Mouse (Mus musculus) intestine, embryonic 14.5 days (tissue): ENCODE results near the gene Peli2. TPM values are rescaled to one million over a fixed set of nuclear protein-coding genes. Genes with fewer than 3 reads are reported as not detected.

ENCODE experiments used
- ATAC-seq: fragments of 200-750 bp; cut with Nextera tagmentation; replicated peaks from 2 replicates; pipeline ENCODE4 v1.8.0; 2017; ENCODE audit warnings: low read depth, moderate number of reproducible peaks, moderate TSS enrichment, moderate library complexity; ENCODE audit not compliant: low FRiP score, low TSS enrichment
- DNase-seq: peaks from one replicate; pipeline ENCODE4 v3.0.0-alpha.2; 2018; ENCODE audit warnings: low spot score
- H3K27ac ChIP-seq: fragments of 300-500 bp; sonication (generic); 2 replicates; pipeline ENCODE4 v1.5.1; 2014; ENCODE audit warnings: low read depth, mild to moderate bottlenecking, control low read depth
- H3K27me3 ChIP-seq: fragments of 300-500 bp; sonication (generic); replicated peaks from 2 replicates; pipeline ENCODE4 v1.6.1; 2014; ENCODE audit warnings: low read length, control low read depth; ENCODE audit not compliant: control insufficient read depth, insufficient read depth
- H3K36me3 ChIP-seq: fragments of 300-500 bp; sonication (generic); 2 replicates; pipeline ENCODE4 v1.6.1; 2014; ENCODE audit warnings: low read length, control low read depth; ENCODE audit not compliant: control insufficient read depth, insufficient read depth
- H3K4me1 ChIP-seq: fragments of 300-500 bp; sonication (generic); replicated peaks from 2 replicates; pipeline ENCODE4 v1.6.1; 2014; ENCODE audit warnings: low read length, control low read depth, mixed read lengths; ENCODE audit not compliant: control insufficient read depth, insufficient read depth
- H3K4me2 ChIP-seq: fragments of 300-500 bp; sonication (generic); 2 replicates; pipeline ENCODE4 v1.6.1; 2014; ENCODE audit warnings: low read length
- H3K4me3 ChIP-seq: fragments of 300-500 bp; sonication (generic); 2 replicates; pipeline ENCODE4 v1.5.1; 2014; ENCODE audit warnings: low read depth, low read length, control low read depth, mixed read lengths
- H3K9ac ChIP-seq: fragments of 300-500 bp; sonication (generic); 2 replicates; pipeline ENCODE4 v1.6.1; 2014; ENCODE audit warnings: mild to moderate bottlenecking, low read length
- H3K9me3 ChIP-seq: fragments of 300-500 bp; sonication (generic); 2 replicates; pipeline ENCODE4 v1.6.1; 2016; ENCODE audit warnings: low read length, control low read depth; ENCODE audit not compliant: control insufficient read depth
- WGBS: fragments of 180-500 bp; shearing (Covaris S2); extraction: QIAGEN DNeasy Blood & Tissue Kit; methylation state at CpG from one replicate; pipeline ENCODE4 v1.1.7; 2014; 5-methylcytosine and 5-hydroxymethylcytosine counted together
- polyA plus RNA-seq: library from polyadenylated mRNA; unstranded; fragments of >200 nt; fragmentation: Nextera tagmentation; extraction: Ambion mirVana; gene quantifications from 2 replicates; pipeline ENCODE4 v1.2.1, GENCODE M21; 2014

The Peli2 gene
- polyA plus RNA-seq, 1 experiment from 2014 or later: 6.7 TPM

DNA sequence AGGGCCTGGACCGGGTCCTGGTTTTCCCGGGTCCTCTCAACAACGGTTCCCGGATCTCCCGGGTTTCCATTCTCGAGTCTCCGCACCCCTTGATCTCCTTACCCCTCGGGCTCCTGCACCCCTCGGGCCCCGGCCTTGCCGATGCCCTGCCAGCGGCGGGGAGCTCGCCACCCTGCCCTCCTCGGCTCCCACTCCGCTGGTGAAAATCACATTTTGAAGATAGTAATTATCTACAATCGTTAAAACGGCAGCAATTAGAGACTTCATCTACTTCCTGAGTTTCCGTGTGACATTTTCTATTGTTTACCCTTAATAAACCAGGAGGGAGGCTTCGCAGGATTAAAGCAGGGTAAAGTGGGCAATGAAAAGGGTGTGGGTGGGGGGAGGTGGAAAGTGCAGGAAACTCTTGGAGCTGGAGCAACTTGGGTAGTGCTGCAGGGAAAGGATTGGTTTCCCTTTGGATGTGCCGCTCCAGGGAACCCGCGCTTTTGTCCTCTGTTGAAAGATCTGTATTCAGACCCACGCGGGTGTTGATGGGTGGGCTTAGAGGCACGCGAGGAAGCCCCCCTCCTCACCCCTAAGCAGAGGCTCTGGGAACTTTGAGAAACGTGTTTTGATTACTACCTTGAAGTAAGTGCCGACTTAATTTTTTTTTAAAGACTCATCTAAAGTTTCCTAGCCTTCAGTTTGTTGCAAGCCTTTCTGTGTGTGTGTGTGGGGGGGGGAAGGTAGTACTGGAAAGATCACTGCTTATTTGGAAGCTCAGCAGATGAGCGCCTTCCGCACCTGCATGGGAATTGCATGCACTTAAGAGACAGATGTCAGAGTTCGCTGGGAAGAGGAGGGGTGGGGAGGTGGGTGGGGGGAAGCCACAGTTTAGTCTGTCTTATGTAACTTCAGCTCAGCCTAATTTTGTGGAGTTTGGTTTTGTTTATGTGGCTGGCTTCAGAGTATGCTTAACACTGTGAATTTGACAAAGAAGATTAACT lies 1.2 kb downstream of the Peli2 start:
- peak; percentile 34; the same call in 1 of the 2 replicates for ATAC-seq
- whole genome bisulfite sequencing: under 1% methylated on average over 32 of the region's 32 CpGs

DNA sequence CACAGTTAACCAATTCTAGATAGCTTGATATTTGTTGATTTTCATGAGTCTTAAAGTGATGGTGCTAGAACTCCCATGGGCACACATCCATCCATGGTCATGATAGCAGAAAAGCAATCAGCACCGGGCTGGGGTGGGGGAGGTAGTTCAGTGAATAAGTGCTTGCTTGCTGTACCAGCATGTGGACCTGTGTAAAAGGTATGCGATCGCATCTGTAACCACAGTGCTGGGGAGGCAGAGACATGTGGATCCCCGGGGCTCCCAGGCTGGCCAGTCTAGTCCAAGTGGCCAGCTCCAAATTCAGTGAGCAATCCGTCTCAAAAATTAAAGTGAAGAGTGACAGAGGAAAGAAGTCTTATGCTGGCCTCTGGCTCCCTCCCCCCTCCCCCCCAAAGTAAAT lies 3.4 kb downstream of the Peli2 start:
- Histone ChIP-seq H3K36me3 (no peaks in the 10 kb centered on the region), H3K4me2 (no peak overlapping the region), H3K27ac (no peak overlapping the region), H3K9me3 (no peaks in the 10 kb centered on the region), H3K27me3 (no peaks in the 10 kb centered on the region), H3K4me1 (peaks cover 36% of the 10 kb centered on the region), H3K9ac (no peak overlapping the region), H3K4me3 (no peak overlapping the region)
- DNase-seq (no peak), ATAC-seq (no peak)
- 73% methylated on average over 5 of the region's 5 CpGs for WGBS

More for the DNA sequence above, 1.2 kb downstream of the Peli2 start:
- peak overlapping the region; percentile 82 for H3K9ac ChIP-seq
- H3K27me3 ChIP-seq: no peaks in the 10 kb centered on the region
- H3K9me3 ChIP-seq: no peaks in the 10 kb centered on the region
- peaks cover 39% of the 10 kb centered on the region for H3K4me1 ChIP-seq
- peak; percentile 76 for DNase-seq
- no peaks in the 10 kb centered on the region for H3K36me3 ChIP-seq
- peak overlapping the region; percentile 85 for H3K27ac ChIP-seq
- H3K4me2 ChIP-seq: peak overlapping the region; percentile 89
- peak overlapping the region; percentile 75 for H3K4me3 ChIP-seq

GRCm38 (mm10) chr14:48124816-48125215 lies 4.2 kb downstream of the Peli2 start:
- no peaks in the 10 kb centered on the region for H3K36me3 ChIP-seq
- no peaks in the 10 kb centered on the region for H3K9me3 ChIP-seq
- DNase-seq: no peak
- no peak overlapping the region for H3K4me2 ChIP-seq
- H3K4me3 ChIP-seq: no peak overlapping the region
- H3K4me1 ChIP-seq: peaks cover 32% of the 10 kb centered on the region
- H3K27me3 ChIP-seq: no peaks in the 10 kb centered on the region
- no peak overlapping the region for H3K9ac ChIP-seq
- no peak for ATAC-seq
- 56% methylated on average over 4 of the region's 4 CpGs for WGBS
- H3K27ac ChIP-seq: no peak overlapping the region

DNA sequence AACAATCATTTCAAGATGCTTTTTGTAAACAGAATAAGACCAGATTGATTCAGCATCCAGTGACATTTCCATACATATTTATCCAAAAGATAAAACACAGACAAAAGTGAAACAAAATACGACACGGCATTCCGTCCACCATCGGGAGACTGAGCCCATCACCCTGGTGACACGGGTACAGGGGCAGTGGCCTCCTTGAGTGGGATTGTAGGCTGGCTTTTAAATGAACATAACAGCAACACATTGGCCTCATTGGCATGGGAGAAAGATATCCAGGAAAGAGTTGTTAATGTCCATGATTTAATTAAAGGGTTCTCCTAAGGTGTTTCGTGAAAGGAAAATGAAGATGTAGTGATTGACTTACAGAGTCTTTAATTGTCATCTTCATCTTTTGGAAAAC lies 5.3 kb downstream of the Peli2 start:
- Histone ChIP-seq H3K36me3 (no peaks in the 10 kb centered on the region), H3K4me2 (no peak overlapping the region), H3K9ac (no peak overlapping the region), H3K27ac (no peak overlapping the region), H3K4me1 (peaks cover 32% of the 10 kb centered on the region), H3K4me3 (no peak overlapping the region), H3K9me3 (no peaks in the 10 kb centered on the region), H3K27me3 (no peaks in the 10 kb centered on the region)
- ATAC-seq: no peak
- WGBS: 82% methylated on average over 6 of the region's 6 CpGs
- DNase-seq: no peak

GRCm38 (mm10) chr14:48126931-48127330 lies 6.3 kb downstream of the Peli2 start:
- DNase-seq (no peak), ATAC-seq (no peak)
- Histone ChIP-seq H3K4me1 (peaks cover 39% of the 10 kb centered on the region), H3K27me3 (no peaks in the 10 kb centered on the region), H3K4me2 (no peak overlapping the region), H3K4me3 (no peak overlapping the region), H3K9ac (no peak overlapping the region), H3K9me3 (no peaks in the 10 kb centered on the region), H3K27ac (no peak overlapping the region), H3K36me3 (no peaks in the 10 kb centered on the region)
- WGBS: 79% methylated on average over 4 of the region's 4 CpGs

GRCm38 (mm10) chr14:48127609-48128185 lies 7.1 kb downstream of the Peli2 start:
- 83% methylated on average over 8 of the region's 8 CpGs for WGBS
- Histone ChIP-seq H3K9me3 (no peaks in the 10 kb centered on the region), H3K4me2 (no peak overlapping the region), H3K4me3 (no peak overlapping the region), H3K9ac (no peak overlapping the region), H3K27me3 (no peaks in the 10 kb centered on the region), H3K4me1 (peaks cover 37% of the 10 kb centered on the region), H3K36me3 (no peaks in the 10 kb centered on the region), H3K27ac (no peak overlapping the region)
- DNase-seq (no peak), ATAC-seq (no peak)

DNA sequence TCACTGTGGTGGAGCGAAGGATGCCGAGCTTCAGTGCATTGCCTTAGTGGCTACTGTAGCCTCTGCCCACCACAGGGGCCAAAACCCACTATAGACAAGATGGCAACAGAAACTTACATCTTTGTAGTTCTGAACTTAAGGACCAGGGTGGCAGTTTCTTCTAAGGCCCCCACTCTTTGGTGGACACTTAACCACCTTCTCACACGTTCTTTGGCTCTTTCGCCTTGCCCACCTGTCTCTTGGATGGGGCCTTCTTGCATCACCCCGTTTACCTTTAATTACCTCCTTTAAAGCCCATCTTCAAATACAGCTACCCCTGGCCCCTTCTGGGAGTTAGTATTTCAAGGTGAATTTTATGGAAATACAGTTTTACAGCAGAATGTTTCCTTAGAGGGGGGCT lies 8.1 kb downstream of the Peli2 start:
- peaks cover 39% of the 10 kb centered on the region for H3K4me1 ChIP-seq
- H3K27ac ChIP-seq: no peak overlapping the region
- DNase-seq (no peak), ATAC-seq (no peak)
- no peak overlapping the region for H3K4me2 ChIP-seq
- WGBS: 86% methylated on average over 5 of the region's 5 CpGs
- no peak overlapping the region for H3K4me3 ChIP-seq
- no peak overlapping the region for H3K9ac ChIP-seq
- no peaks in the 10 kb centered on the region for H3K36me3 ChIP-seq
- no peaks in the 10 kb centered on the region for H3K27me3 ChIP-seq
- H3K9me3 ChIP-seq: no peaks in the 10 kb centered on the region

DNA sequence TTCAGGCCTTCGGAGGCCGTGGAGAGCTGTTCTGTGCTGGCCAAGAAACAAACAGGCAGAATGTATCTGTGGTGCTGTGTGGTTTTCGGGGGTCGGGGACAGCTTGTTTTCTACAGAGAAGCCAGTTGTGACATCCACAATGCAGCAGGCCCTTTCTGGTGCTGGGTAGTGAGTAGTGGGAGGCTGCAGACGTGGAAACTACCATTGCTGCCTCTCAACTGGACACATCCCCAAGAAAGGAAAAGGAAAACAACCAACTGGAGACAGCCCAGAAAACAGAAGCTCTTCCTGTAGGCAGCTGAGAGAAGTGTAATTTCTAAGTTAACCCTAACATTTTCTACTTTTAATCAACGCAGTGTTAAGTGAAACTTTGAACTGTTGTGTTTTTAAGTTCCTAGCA lies 9.4 kb downstream of the Peli2 start:
- H3K9ac ChIP-seq: no peak overlapping the region
- H3K27me3 ChIP-seq: no peaks in the 10 kb centered on the region
- H3K4me3 ChIP-seq: no peak overlapping the region
- H3K9me3 ChIP-seq: no peaks in the 10 kb centered on the region
- H3K4me1 ChIP-seq: peaks cover 36% of the 10 kb centered on the region
- ATAC-seq (no peak), DNase-seq (no peak)
- H3K36me3 ChIP-seq: no peaks in the 10 kb centered on the region
- WGBS: 81% methylated on average over 6 of the region's 6 CpGs
- H3K27ac ChIP-seq: no peak overlapping the region
- no peak overlapping the region for H3K4me2 ChIP-seq
